Mouse (Mus musculus): Measurements from ENCODE around the gene Slamf9. TPM values are rescaled to one million over a fixed set of nuclear protein-coding genes. Genes with fewer than 3 reads are reported as not detected.

Gene Slamf9
- polyA plus RNA-seq, 1 experiment: 7.3 TPM

DNA sequence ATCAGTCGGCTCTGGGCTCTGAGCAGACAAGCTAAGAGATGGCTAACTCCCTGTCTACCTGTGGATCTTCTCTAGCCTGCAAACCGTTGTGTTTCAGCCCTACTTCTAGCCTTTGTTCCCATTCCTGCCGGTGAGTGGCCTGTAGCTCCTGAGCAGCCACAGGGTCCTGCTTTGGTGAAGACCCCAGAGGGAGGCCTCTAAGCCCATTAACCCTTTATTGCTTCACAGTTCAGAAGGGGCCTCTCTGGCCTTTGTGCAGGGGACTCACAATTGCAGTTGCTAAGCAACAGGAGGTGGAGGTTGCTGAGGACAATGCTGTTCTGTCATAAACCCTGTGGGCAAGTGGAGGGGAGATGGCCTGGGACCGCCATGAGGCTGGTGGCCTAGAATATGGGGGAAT is 11.1 kb downstream of the Slamf9 start:
- no peak for DNase-seq
- Histone ChIP-seq H3K27ac (ENCODE audit: control insufficient read depth, insufficient read depth, low read length) (no peak overlapping the region), H3K27me3 (ENCODE audit: control insufficient read depth, insufficient read depth, low read length) (no peaks in the 10 kb centered on the region), H3K4me3 (ENCODE audit: control insufficient read depth, insufficient read depth, low read length) (no peak overlapping the region), H3K4me1 (replicated peaks; ENCODE audit: control insufficient read depth, insufficient read depth, low read length) (peaks cover 11% of the 10 kb centered on the region), H3K36me3 (ENCODE audit: control insufficient read depth, insufficient read depth, low read length) (no peaks in the 10 kb centered on the region)
- WGBS: 92% methylated on average over 4 of the region's 4 CpGs
- TF ChIP-seq POLR2A (IDR thresholded peaks at IDR 0.05; ENCODE audit: control insufficient read depth, extremely low read depth, insufficient read depth, low read length, poor library complexity): no peak
- TF ChIP-seq CTCF (IDR thresholded peaks at IDR 0.05; ENCODE audit: borderline replicate concordance, control insufficient read depth, extremely low read depth, insufficient read depth, low read length, poor library complexity): no peak

DNA sequence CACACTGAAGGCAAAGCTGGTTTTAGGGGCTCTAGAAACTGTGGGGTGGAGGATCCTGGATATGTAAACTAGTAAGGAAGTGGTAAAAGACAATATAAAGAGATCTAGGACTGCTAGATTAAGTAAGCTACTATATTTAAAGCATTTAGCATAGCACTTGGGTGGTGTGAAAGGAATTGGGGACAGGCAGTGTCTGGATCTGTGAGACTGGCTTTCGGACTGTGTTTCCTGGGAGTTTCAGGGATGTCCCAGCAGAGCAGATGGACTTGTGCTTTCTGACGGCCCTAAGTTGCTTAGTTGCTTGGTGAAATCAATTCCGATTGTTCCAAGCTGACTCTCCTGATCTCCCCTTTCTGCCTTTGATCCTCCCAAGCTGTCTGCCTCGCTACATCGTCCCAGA is 11.5 kb downstream of the Slamf9 start:
- Histone ChIP-seq H3K36me3 (ENCODE audit: control insufficient read depth, insufficient read depth, low read length) (no peaks in the 10 kb centered on the region), H3K27me3 (ENCODE audit: control insufficient read depth, insufficient read depth, low read length) (no peaks in the 10 kb centered on the region), H3K4me3 (ENCODE audit: control insufficient read depth, insufficient read depth, low read length) (no peak overlapping the region), H3K27ac (ENCODE audit: control insufficient read depth, insufficient read depth, low read length) (no peak overlapping the region), H3K4me1 (replicated peaks; ENCODE audit: control insufficient read depth, insufficient read depth, low read length) (peaks cover 8% of the 10 kb centered on the region)
- 94% methylated on average over 5 of the region's 5 CpGs for WGBS
- DNase-seq: no peak
- TF ChIP-seq POLR2A (IDR thresholded peaks at IDR 0.05; ENCODE audit: control insufficient read depth, extremely low read depth, insufficient read depth, low read length, poor library complexity) (no peak), CTCF (IDR thresholded peaks at IDR 0.05; ENCODE audit: borderline replicate concordance, control insufficient read depth, extremely low read depth, insufficient read depth, low read length, poor library complexity) (no peak)

DNA sequence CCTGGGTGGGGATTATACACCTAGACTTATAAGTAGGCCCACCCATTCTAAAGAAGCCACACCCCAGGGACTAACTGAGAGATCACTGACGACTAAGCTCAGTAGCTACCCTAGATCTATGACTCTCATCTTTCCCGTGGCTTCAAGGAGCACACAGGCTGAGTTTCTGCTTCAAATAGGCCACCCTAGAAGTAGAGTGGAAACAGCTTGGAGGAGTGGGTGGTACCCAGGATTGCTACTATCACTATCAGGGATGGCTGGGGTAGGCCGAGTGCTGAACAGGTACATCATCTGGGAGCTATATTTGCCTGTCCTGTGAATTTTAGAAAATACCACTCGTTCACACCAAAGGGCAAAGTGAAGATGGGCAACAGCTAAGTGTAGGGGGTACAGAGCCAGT is 12.7 kb downstream of the Slamf9 start:
- Histone ChIP-seq H3K4me3 (ENCODE audit: control insufficient read depth, insufficient read depth, low read length) (no peak overlapping the region), H3K4me1 (replicated peaks; ENCODE audit: control insufficient read depth, insufficient read depth, low read length) (peaks cover 4% of the 10 kb centered on the region; the same call in 1 of the 2 replicates), H3K36me3 (ENCODE audit: control insufficient read depth, insufficient read depth, low read length) (no peaks in the 10 kb centered on the region), H3K27me3 (ENCODE audit: control insufficient read depth, insufficient read depth, low read length) (no peaks in the 10 kb centered on the region), H3K27ac (ENCODE audit: control insufficient read depth, insufficient read depth, low read length) (no peak overlapping the region)
- TF ChIP-seq CTCF (IDR thresholded peaks at IDR 0.05; ENCODE audit: borderline replicate concordance, control insufficient read depth, extremely low read depth, insufficient read depth, low read length, poor library complexity) (no peak), POLR2A (IDR thresholded peaks at IDR 0.05; ENCODE audit: control insufficient read depth, extremely low read depth, insufficient read depth, low read length, poor library complexity) (no peak)
- DNase-seq: no peak
- WGBS: 92% methylated on average over 4 of the region's 4 CpGs

DNA sequence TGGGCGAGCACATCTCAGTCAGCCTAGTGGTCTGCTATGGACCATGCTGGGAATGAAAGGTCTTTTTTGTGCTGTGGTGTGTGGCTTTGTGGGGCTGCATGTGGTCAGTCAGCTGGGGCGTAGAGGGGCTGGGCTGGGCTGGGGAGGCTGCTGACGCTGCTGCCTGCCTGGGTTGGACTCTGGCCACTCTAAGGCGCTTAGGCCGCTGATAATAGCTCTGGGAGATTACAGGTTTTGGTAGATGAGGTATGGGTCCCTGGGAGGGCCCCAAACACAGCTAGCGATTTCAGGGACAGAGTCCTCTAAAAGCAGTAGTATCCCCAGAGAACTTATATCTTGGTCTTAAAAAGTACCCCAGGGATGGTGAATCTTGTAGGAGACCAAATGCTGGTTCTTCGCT is 13.7 kb downstream of the Slamf9 start:
- no peaks in the 10 kb centered on the region for H3K36me3 ChIP-seq (ENCODE audit: control insufficient read depth, insufficient read depth, low read length)
- WGBS: 83% methylated on average over 7 of the region's 7 CpGs
- H3K27me3 ChIP-seq (ENCODE audit: control insufficient read depth, insufficient read depth, low read length): no peaks in the 10 kb centered on the region
- H3K4me1 ChIP-seq (replicated peaks; ENCODE audit: control insufficient read depth, insufficient read depth, low read length): peaks cover 6% of the 10 kb centered on the region; the same call in 1 of the 2 replicates
- no peak overlapping the region for H3K4me3 ChIP-seq (ENCODE audit: control insufficient read depth, insufficient read depth, low read length)
- DNase-seq: no peak
- TF ChIP-seq CTCF (IDR thresholded peaks at IDR 0.05; ENCODE audit: borderline replicate concordance, control insufficient read depth, extremely low read depth, insufficient read depth, low read length, poor library complexity): no peak
- TF ChIP-seq POLR2A (IDR thresholded peaks at IDR 0.05; ENCODE audit: control insufficient read depth, extremely low read depth, insufficient read depth, low read length, poor library complexity): no peak
- no peak overlapping the region for H3K27ac ChIP-seq (ENCODE audit: control insufficient read depth, insufficient read depth, low read length)

DNA sequence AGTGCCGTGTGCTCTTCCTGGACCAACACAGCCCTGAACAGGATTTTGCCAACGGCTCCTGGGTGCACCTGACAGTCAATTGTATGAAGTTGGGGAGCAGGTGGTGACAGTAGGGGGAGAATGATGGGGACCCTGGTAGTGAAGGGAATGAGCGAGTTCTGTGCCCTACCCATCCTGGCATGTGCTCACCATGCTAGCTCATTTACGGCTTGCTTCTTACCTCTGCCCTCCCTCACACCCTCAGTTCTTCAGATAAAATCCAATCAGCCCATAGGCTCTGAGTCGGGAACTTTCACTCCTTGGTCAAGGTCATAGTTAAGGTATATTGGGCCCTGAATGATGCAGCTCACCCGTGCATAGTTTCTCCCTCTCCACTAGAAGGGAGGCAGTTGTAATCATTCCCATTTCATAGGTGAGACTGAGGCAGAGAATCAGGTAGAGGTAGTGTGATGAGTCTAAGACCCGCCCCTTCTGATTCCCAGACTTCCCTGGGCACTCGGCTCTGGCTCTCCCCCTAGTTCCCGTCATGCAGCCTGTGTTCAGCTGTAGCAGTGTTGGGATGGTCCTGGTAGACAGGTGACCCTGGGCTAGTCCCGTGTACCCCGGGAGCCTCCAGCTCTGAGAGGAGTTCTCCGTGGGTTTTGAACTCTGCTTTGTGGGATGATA is 14.6 kb downstream of the Slamf9 start:
- Histone ChIP-seq H3K4me1 (replicated peaks; ENCODE audit: control insufficient read depth, insufficient read depth, low read length) (peaks cover 6% of the 10 kb centered on the region; the same call in 1 of the 2 replicates), H3K4me3 (ENCODE audit: control insufficient read depth, insufficient read depth, low read length) (no peak overlapping the region), H3K27me3 (ENCODE audit: control insufficient read depth, insufficient read depth, low read length) (no peaks in the 10 kb centered on the region), H3K27ac (ENCODE audit: control insufficient read depth, insufficient read depth, low read length) (no peak overlapping the region), H3K36me3 (ENCODE audit: control insufficient read depth, insufficient read depth, low read length) (no peaks in the 10 kb centered on the region)
- 70% methylated on average over 12 of the region's 12 CpGs for WGBS
- no peak for DNase-seq
- TF ChIP-seq POLR2A (IDR thresholded peaks at IDR 0.05; ENCODE audit: control insufficient read depth, extremely low read depth, insufficient read depth, low read length, poor library complexity): no peak
- no peak for TF ChIP-seq CTCF (IDR thresholded peaks at IDR 0.05; ENCODE audit: borderline replicate concordance, control insufficient read depth, extremely low read depth, insufficient read depth, low read length, poor library complexity)

DNA sequence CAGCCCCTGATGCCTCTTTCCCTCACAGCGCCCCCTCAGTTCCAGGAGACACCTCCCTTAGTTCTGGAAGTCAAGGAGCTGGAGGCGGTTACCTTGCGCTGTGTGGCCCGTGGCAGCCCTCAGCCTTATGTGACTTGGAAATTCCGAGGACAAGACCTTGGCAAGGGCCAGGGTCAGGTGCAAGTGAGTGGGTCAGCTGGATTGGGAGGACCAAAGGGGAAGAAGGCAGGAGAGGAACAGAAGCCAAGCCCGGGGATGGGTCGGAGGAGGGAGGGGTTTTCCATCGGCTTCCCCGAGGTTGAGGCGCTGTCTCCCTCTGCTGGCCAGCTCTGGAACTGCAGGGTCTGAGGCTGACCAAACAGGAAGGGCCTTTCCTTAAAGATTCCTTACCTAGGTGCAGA is 15.1 kb downstream of the Slamf9 start:
- Histone ChIP-seq H3K4me1 (replicated peaks; ENCODE audit: control insufficient read depth, insufficient read depth, low read length) (peaks cover 6% of the 10 kb centered on the region; the same call in 1 of the 2 replicates), H3K27me3 (ENCODE audit: control insufficient read depth, insufficient read depth, low read length) (no peaks in the 10 kb centered on the region)
- WGBS: 19% methylated on average over 10 of the region's 10 CpGs

More for the DNA sequence above, 15.1 kb downstream of the Slamf9 start:
- TF ChIP-seq CTCF (IDR thresholded peaks at IDR 0.05; ENCODE audit: borderline replicate concordance, control insufficient read depth, extremely low read depth, insufficient read depth, low read length, poor library complexity) (peak; percentile 97), POLR2A (IDR thresholded peaks at IDR 0.05; ENCODE audit: control insufficient read depth, extremely low read depth, insufficient read depth, low read length, poor library complexity) (no peak)
- Histone ChIP-seq H3K27ac (ENCODE audit: control insufficient read depth, insufficient read depth, low read length) (no peak overlapping the region), H3K4me3 (ENCODE audit: control insufficient read depth, insufficient read depth, low read length) (no peak overlapping the region), H3K36me3 (ENCODE audit: control insufficient read depth, insufficient read depth, low read length) (no peaks in the 10 kb centered on the region)
- DNase-seq: peak; percentile 85
